Mouse (Mus musculus): Measurements from ENCODE around the gene Zfp865. TPM values are rescaled to one million over a fixed set of nuclear protein-coding genes. Genes with fewer than 3 reads are reported as not detected.
"Not testable (repeated sequence)": the region's sequence is repeated elsewhere in the genome, so short reads cannot be mapped to it uniquely, and the experiment has no call there.

Zfp865 gene
- polyA plus RNA-seq, 1 experiment from 2014 or later: 4.4 TPM

GRCm38 (mm10) chr7:5076931-5077330, 56.8 kb downstream of the Zfp865 start:
- Histone ChIP-seq H3K4me2 (ENCODE audit: low read length) (no peak overlapping the region), H3K9ac (ENCODE audit: low read length) (no peak overlapping the region), H3K4me1 (ENCODE audit: control insufficient read depth in 2 of 2, insufficient read depth in 2 of 2, low read length in 2 of 2) (peaks cover 3 to 11% of the 10 kb centered on the region in 2 experiments; a peak in 3 of 4 replicates), H3K27ac (replicated peaks in 1 of 2; ENCODE audit: control insufficient read depth in 1 of 2, insufficient read depth in 1 of 2, low read depth in 2 of 2, low read length in 2 of 2) (no peak overlapping the region), H3K36me3 (ENCODE audit: control insufficient read depth, insufficient read depth, low read length) (peaks cover 72% of the 10 kb centered on the region), H3K4me3 (ENCODE audit: control insufficient read depth in 1 of 2, insufficient read depth in 1 of 2, low read depth in 1 of 2, low read length in 2 of 2) (no peak overlapping the region), H3K9me3 (ENCODE audit: control insufficient read depth, low read length) (no peaks in the 10 kb centered on the region), H3K27me3 (ENCODE audit: control insufficient read depth, insufficient read depth, low read length) (no peaks in the 10 kb centered on the region)
- 74% methylated on average over 2 of the region's 2 CpGs for WGBS
- no peak for ATAC-seq (ENCODE audit: insufficient number of reproducible peaks, insufficient read depth, low FRiP score, low read depth)

- not testable (repeated sequence) for ATAC-seq (ENCODE audit: insufficient number of reproducible peaks, insufficient read depth, low FRiP score, low read depth)
- WGBS: 44% methylated on average over 9 of the region's 13 CpGs
- H3K36me3 ChIP-seq (ENCODE audit: control insufficient read depth, insufficient read depth, low read length): peaks cover 69% of the 10 kb centered on the region
These were observed 59.3 kb downstream of the Zfp865 start for GRCm38 (mm10) chr7:5079365-5080009.

GRCm38 (mm10) chr7:5080010-5080751, 60.0 kb downstream of the Zfp865 start, which contains the start of gene Epn1:
Epn1 (plus strand) TSS chr7:5080235.
- H3K4me3 ChIP-seq (ENCODE audit: control insufficient read depth in 1 of 2, insufficient read depth in 1 of 2, low read depth in 1 of 2, low read length in 2 of 2): peak within 1 kb of the TSS; percentile 88 to 100
- H3K9ac ChIP-seq (ENCODE audit: low read length): peak within 1 kb of the TSS; percentile 99
- WGBS: under 1% methylated on average over 79 of the region's 81 CpGs
- no peaks in the 10 kb centered on the region for H3K9me3 ChIP-seq (ENCODE audit: control insufficient read depth, low read length)
- H3K4me2 ChIP-seq (ENCODE audit: low read length): peak within 1 kb of the TSS; percentile 87
- peaks cover 3 to 17% of the 10 kb centered on the region in 2 experiments; a peak in 3 of 4 replicates for H3K4me1 ChIP-seq (ENCODE audit: control insufficient read depth in 2 of 2, insufficient read depth in 2 of 2, low read length in 2 of 2)
- no peaks in the 10 kb centered on the region for H3K27me3 ChIP-seq (ENCODE audit: control insufficient read depth, insufficient read depth, low read length)
- H3K36me3 ChIP-seq (ENCODE audit: control insufficient read depth, insufficient read depth, low read length): peaks cover 69% of the 10 kb centered on the region
- peak within 1 kb of the TSS; percentile 85 to 96 for H3K27ac ChIP-seq (replicated peaks in 1 of 2; ENCODE audit: control insufficient read depth in 1 of 2, insufficient read depth in 1 of 2, low read depth in 2 of 2, low read length in 2 of 2)
- ATAC-seq (ENCODE audit: insufficient number of reproducible peaks, insufficient read depth, low FRiP score, low read depth): peak; percentile 86

More at GRCm38 (mm10) chr7:5079365-5080009, 59.3 kb downstream of the Zfp865 start:
- not testable (repeated sequence) for H3K9me3 ChIP-seq (ENCODE audit: control insufficient read depth, low read length); H3K27me3 ChIP-seq (ENCODE audit: control insufficient read depth, insufficient read depth, low read length)
- Histone ChIP-seq H3K4me2 (ENCODE audit: low read length) (peak overlapping the region; percentile 87), H3K4me1 (ENCODE audit: control insufficient read depth in 2 of 2, insufficient read depth in 2 of 2, low read length in 2 of 2) (peaks cover 3 to 14% of the 10 kb centered on the region in 2 experiments; a peak in 3 of 4 replicates), H3K9ac (ENCODE audit: low read length) (peak overlapping the region; percentile 99), H3K4me3 (ENCODE audit: control insufficient read depth in 1 of 2, insufficient read depth in 1 of 2, low read depth in 1 of 2, low read length in 2 of 2) (peak overlapping the region; percentile 88 to 100), H3K27ac (replicated peaks in 1 of 2; ENCODE audit: control insufficient read depth in 1 of 2, insufficient read depth in 1 of 2, low read depth in 2 of 2, low read length in 2 of 2) (peak overlapping the region; percentile 58 to 96)

GRCm38 (mm10) chr7:5080815-5081214, 60.6 kb downstream of the Zfp865 start:
- Histone ChIP-seq H3K27me3 (ENCODE audit: control insufficient read depth, insufficient read depth, low read length) (no peaks in the 10 kb centered on the region), H3K4me2 (ENCODE audit: low read length) (peak overlapping the region; percentile 87), H3K9ac (ENCODE audit: low read length) (peak overlapping the region; percentile 99), H3K27ac (replicated peaks in 1 of 2; ENCODE audit: control insufficient read depth in 1 of 2, insufficient read depth in 1 of 2, low read depth in 2 of 2, low read length in 2 of 2) (peak overlapping the region; percentile 85 to 96), H3K9me3 (ENCODE audit: control insufficient read depth, low read length) (no peaks in the 10 kb centered on the region), H3K36me3 (ENCODE audit: control insufficient read depth, insufficient read depth, low read length) (peaks cover 70% of the 10 kb centered on the region), H3K4me1 (ENCODE audit: control insufficient read depth in 2 of 2, insufficient read depth in 2 of 2, low read length in 2 of 2) (peaks cover 3 to 22% of the 10 kb centered on the region in 2 experiments; a peak in 3 of 4 replicates), H3K4me3 (ENCODE audit: control insufficient read depth in 1 of 2, insufficient read depth in 1 of 2, low read depth in 1 of 2, low read length in 2 of 2) (peak overlapping the region; percentile 88 to 100)
- WGBS: 10% methylated on average over 6 of the region's 6 CpGs
- no peak for ATAC-seq (ENCODE audit: insufficient number of reproducible peaks, insufficient read depth, low FRiP score, low read depth)

GRCm38 (mm10) chr7:5081241-5081640, 61.1 kb downstream of the Zfp865 start:
- peaks cover 70% of the 10 kb centered on the region for H3K36me3 ChIP-seq (ENCODE audit: control insufficient read depth, insufficient read depth, low read length)
- H3K4me2 ChIP-seq (ENCODE audit: low read length): peak overlapping the region; percentile 87
- H3K27ac ChIP-seq (replicated peaks in 1 of 2; ENCODE audit: control insufficient read depth in 1 of 2, insufficient read depth in 1 of 2, low read depth in 2 of 2, low read length in 2 of 2): no peak overlapping the region
- no peaks in the 10 kb centered on the region for H3K27me3 ChIP-seq (ENCODE audit: control insufficient read depth, insufficient read depth, low read length)
- 48% methylated on average over 6 of the region's 6 CpGs for WGBS
- peak overlapping the region; percentile 99 for H3K9ac ChIP-seq (ENCODE audit: low read length)
- no peak for ATAC-seq (ENCODE audit: insufficient number of reproducible peaks, insufficient read depth, low FRiP score, low read depth)
- H3K4me1 ChIP-seq (ENCODE audit: control insufficient read depth in 2 of 2, insufficient read depth in 2 of 2, low read length in 2 of 2): peaks cover 3 to 22% of the 10 kb centered on the region in 2 experiments; a peak in 3 of 4 replicates
- no peaks in the 10 kb centered on the region for H3K9me3 ChIP-seq (ENCODE audit: control insufficient read depth, low read length)
- peak overlapping the region; percentile 8 to 100; a peak in 2 of 4 replicates for H3K4me3 ChIP-seq (ENCODE audit: control insufficient read depth in 1 of 2, insufficient read depth in 1 of 2, low read depth in 1 of 2, low read length in 2 of 2)

- H3K9me3 ChIP-seq (ENCODE audit: control insufficient read depth, low read length): no peaks in the 10 kb centered on the region
- 0 out of 2 replicates have a peak overlapping the region, but pooled peaks have one; percentile 21 for H3K9ac ChIP-seq (ENCODE audit: low read length)
- no peak overlapping the region for H3K27ac ChIP-seq (replicated peaks in 1 of 2; ENCODE audit: control insufficient read depth in 1 of 2, insufficient read depth in 1 of 2, low read depth in 2 of 2, low read length in 2 of 2)
- no peak for ATAC-seq (ENCODE audit: insufficient number of reproducible peaks, insufficient read depth, low FRiP score, low read depth)
- 94% methylated on average over 2 of the region's 2 CpGs for WGBS
- H3K4me1 ChIP-seq (ENCODE audit: control insufficient read depth in 2 of 2, insufficient read depth in 2 of 2, low read length in 2 of 2): peaks cover 3 to 22% of the 10 kb centered on the region in 2 experiments; a peak in 3 of 4 replicates
- peak overlapping the region; percentile 87 for H3K4me2 ChIP-seq (ENCODE audit: low read length)
- no peaks in the 10 kb centered on the region for H3K27me3 ChIP-seq (ENCODE audit: control insufficient read depth, insufficient read depth, low read length)
- H3K36me3 ChIP-seq (ENCODE audit: control insufficient read depth, insufficient read depth, low read length): peaks cover 68% of the 10 kb centered on the region
- H3K4me3 ChIP-seq (ENCODE audit: control insufficient read depth in 1 of 2, insufficient read depth in 1 of 2, low read depth in 1 of 2, low read length in 2 of 2): no peak overlapping the region
These were observed 61.8 kb downstream of the Zfp865 start for GRCm38 (mm10) chr7:5081939-5082338.

GRCm38 (mm10) chr7:5083325-5084105, 63.3 kb downstream of the Zfp865 start:
- no peak overlapping the region for H3K4me3 ChIP-seq (ENCODE audit: control insufficient read depth in 1 of 2, insufficient read depth in 1 of 2, low read depth in 1 of 2, low read length in 2 of 2)
- no peak for ATAC-seq (ENCODE audit: insufficient number of reproducible peaks, insufficient read depth, low FRiP score, low read depth)
- peaks cover 3 to 22% of the 10 kb centered on the region in 2 experiments; a peak in 3 of 4 replicates for H3K4me1 ChIP-seq (ENCODE audit: control insufficient read depth in 2 of 2, insufficient read depth in 2 of 2, low read length in 2 of 2)
- 92% methylated on average over 18 of the region's 18 CpGs for WGBS
- no peak overlapping the region for H3K4me2 ChIP-seq (ENCODE audit: low read length)
- no peaks in the 10 kb centered on the region for H3K9me3 ChIP-seq (ENCODE audit: control insufficient read depth, low read length)
- no peak overlapping the region for H3K9ac ChIP-seq (ENCODE audit: low read length)
- H3K27me3 ChIP-seq (ENCODE audit: control insufficient read depth, insufficient read depth, low read length): no peaks in the 10 kb centered on the region
- H3K36me3 ChIP-seq (ENCODE audit: control insufficient read depth, insufficient read depth, low read length): peaks cover 66% of the 10 kb centered on the region
- no peak overlapping the region for H3K27ac ChIP-seq (replicated peaks in 1 of 2; ENCODE audit: control insufficient read depth in 1 of 2, insufficient read depth in 1 of 2, low read depth in 2 of 2, low read length in 2 of 2)

All from heart, embryonic 14.5 days (tissue).